Mouse (Mus musculus): ENCODE results near the gene Fmo1. TPM values are rescaled to one million over a fixed set of nuclear protein-coding genes. Genes with fewer than 3 reads are reported as not detected.
A peak's percentile ranks its signal among the peaks of the same experiment; 100 is the strongest.

The Fmo1 gene
- 245 and 265 TPM in 2 replicates for total RNA-seq (2021)
- long read RNA-seq, transcript Fmo1-206 (3 exons, 1,481 nt): minor isoform, 5 of 199 reads
- long read RNA-seq, transcript Fmo1-201 (9 exons, 2,388 nt): major isoform, 112 of 199 reads
- long read RNA-seq, partial matches to known transcripts: 29 of 199 reads
- long read RNA-seq, other reads (novel, unspliced or antisense): 53 of 199 reads

GRCm38 (mm10) chr1:162866280-162866681 lies at the start of gene Fmo1:
Gene Fmo1 (minus strand): TSS chr1:162866610.
- DNase-seq: no peak

- no peak for DNase-seq
Measured at GRCm38 (mm10) chr1:162914932-162915556, 48.6 kb upstream of the Fmo1 start.

- DNase-seq: no peak
Measured at GRCm38 (mm10) chr1:162912085-162912484, 45.7 kb upstream of the Fmo1 start.

GRCm38 (mm10) chr1:162901879-162902278 lies 35.5 kb upstream of the Fmo1 start:
- DNase-seq: no peak

- no peak for DNase-seq
Measured at GRCm38 (mm10) chr1:162897838-162898811, 31.7 kb upstream of the Fmo1 start, which contains the start of gene Fmo2. Gene Fmo2 (minus strand): TSS chr1:162898726.

- peak; percentile 79 for DNase-seq
Measured at GRCm38 (mm10) chr1:162895900-162896299, 29.5 kb upstream of the Fmo1 start.

GRCm38 (mm10) chr1:162893014-162893413 lies 26.6 kb upstream of the Fmo1 start:
- no peak for DNase-seq

- no peak for DNase-seq
Measured at GRCm38 (mm10) chr1:162891980-162892451, 25.6 kb upstream of the Fmo1 start.

GRCm38 (mm10) chr1:162888646-162889045 lies 22.2 kb upstream of the Fmo1 start:
- DNase-seq: no peak

GRCm38 (mm10) chr1:162887644-162888043 lies 21.2 kb upstream of the Fmo1 start:
- DNase-seq: no peak

GRCm38 (mm10) chr1:162886138-162886816 lies 19.9 kb upstream of the Fmo1 start:
- DNase-seq: no peak

GRCm38 (mm10) chr1:162882681-162883080 lies 16.3 kb upstream of the Fmo1 start:
- DNase-seq: no peak

- DNase-seq: peak; percentile 77
Measured at GRCm38 (mm10) chr1:162879595-162880369, 13.4 kb upstream of the Fmo1 start.

GRCm38 (mm10) chr1:162875091-162875490 lies 8.7 kb upstream of the Fmo1 start:
- DNase-seq: no peak

GRCm38 (mm10) chr1:162871701-162872311 lies 5.4 kb upstream of the Fmo1 start:
- DNase-seq: peak; percentile 13

GRCm38 (mm10) chr1:162870978-162871377 lies 4.6 kb upstream of the Fmo1 start:
- no peak for DNase-seq

- DNase-seq: no peak
Measured at GRCm38 (mm10) chr1:162867396-162867795, 986 bp upstream of the Fmo1 start.

GRCm38 (mm10) chr1:162865493-162865830 lies 948 bp downstream of the Fmo1 start:
- no peak for DNase-seq

GRCm38 (mm10) chr1:162864816-162865492 lies 1.5 kb downstream of the Fmo1 start:
- DNase-seq: no peak

- no peak for DNase-seq
Measured at GRCm38 (mm10) chr1:162864279-162864678, 2.1 kb downstream of the Fmo1 start.
